Mouse (Mus musculus) splenic B cell, adult 2 months (primary cell): ENCODE measurements around the gene Cbwd1.
"Not testable (repeated sequence)": the region's sequence is repeated elsewhere in the genome, so short reads cannot be mapped to it uniquely, and the experiment has no call there.

ENCODE experiments used
- DNase-seq: peaks from one replicate; pipeline ENCODE4 v3.0.0-alpha.2; 2011; ENCODE audit warnings: low read depth, low spot score
- H3K27me3 ChIP-seq: 2 replicates; pipeline ENCODE4 v1.6.1; 2012; ENCODE audit warnings: mild to moderate bottlenecking, low read length, moderate library complexity, mixed read lengths; ENCODE audit not compliant: control insufficient read depth, poor library complexity, insufficient read depth, severe bottlenecking
- H3K36me3 ChIP-seq: 2 replicates; pipeline ENCODE4 v1.6.1; 2012; ENCODE audit warnings: mild to moderate bottlenecking, low read length, moderate library complexity, mixed read lengths; ENCODE audit not compliant: control insufficient read depth, poor library complexity, insufficient read depth, severe bottlenecking

Gene Cbwd1

GRCm38 (mm10) chr19:24896536-24896935 is 64.9 kb downstream of the Cbwd1 start:
- Histone ChIP-seq H3K36me3 (no peaks in the 10 kb centered on the region), H3K27me3 (no peaks in the 10 kb centered on the region; the same call in none of the 2 replicates)
- no peak for DNase-seq

GRCm38 (mm10) chr19:24886888-24887287 is 74.5 kb downstream of the Cbwd1 start:
- no peaks in the 10 kb centered on the region for H3K27me3 ChIP-seq
- no peaks in the 10 kb centered on the region for H3K36me3 ChIP-seq
- no peak for DNase-seq

- peak; percentile 74 for DNase-seq
- no peaks in the 10 kb centered on the region for H3K36me3 ChIP-seq
- no peaks in the 10 kb centered on the region for H3K27me3 ChIP-seq
Measured at GRCm38 (mm10) chr19:24885504-24885903, 75.9 kb downstream of the Cbwd1 start.

- DNase-seq, result no peak
- H3K36me3 ChIP-seq, result no peaks in the 10 kb centered on the region
Measured at GRCm38 (mm10) chr19:24881237-24881636, 80.2 kb downstream of the Cbwd1 start.

GRCm38 (mm10) chr19:24875129-24875870 is 86.1 kb downstream of the Cbwd1 start, which contains the start of gene Gm10053:
Gene Gm10053, plus strand, starts transcription at chr19:24875686.
- H3K36me3 ChIP-seq, DNase-seq, H3K27me3 ChIP-seq: not testable (repeated sequence)

More at GRCm38 (mm10) chr19:24881237-24881636, 80.2 kb downstream of the Cbwd1 start:
- no peaks in the 10 kb centered on the region for H3K27me3 ChIP-seq

- H3K27me3 ChIP-seq, result no peaks in the 10 kb centered on the region
- H3K36me3 ChIP-seq, result no peaks in the 10 kb centered on the region
- DNase-seq, result no peak
Measured at GRCm38 (mm10) chr19:24873873-24874272, 87.5 kb downstream of the Cbwd1 start.

- DNase-seq, result peak; percentile 84
- no peaks in the 10 kb centered on the region for H3K27me3 ChIP-seq
- H3K36me3 ChIP-seq, result no peaks in the 10 kb centered on the region
Measured at GRCm38 (mm10) chr19:24871037-24871635, 90.3 kb downstream of the Cbwd1 start.
